Mouse (Mus musculus) gastrocnemius, postnatal 10 days (tissue): ENCODE measurements around the gene Ctsa. TPM values are rescaled to one million over a fixed set of nuclear protein-coding genes. Genes with fewer than 3 reads are reported as not detected.

ENCODE experiments used
- DNase-seq: peaks from one replicate; pipeline ENCODE4 v3.0.0; 2021; ENCODE audit warnings: mixed read lengths
- total RNA-seq, 2 experiments: library from RNA; stranded (reverse); gene quantifications; 2 replicates each; pipeline ENCODE4 v1.2.3; 2021

Ctsa gene
- total RNA-seq, 2 experiments from 2014 or later, result 53.3 to 75.2 TPM

DNA sequence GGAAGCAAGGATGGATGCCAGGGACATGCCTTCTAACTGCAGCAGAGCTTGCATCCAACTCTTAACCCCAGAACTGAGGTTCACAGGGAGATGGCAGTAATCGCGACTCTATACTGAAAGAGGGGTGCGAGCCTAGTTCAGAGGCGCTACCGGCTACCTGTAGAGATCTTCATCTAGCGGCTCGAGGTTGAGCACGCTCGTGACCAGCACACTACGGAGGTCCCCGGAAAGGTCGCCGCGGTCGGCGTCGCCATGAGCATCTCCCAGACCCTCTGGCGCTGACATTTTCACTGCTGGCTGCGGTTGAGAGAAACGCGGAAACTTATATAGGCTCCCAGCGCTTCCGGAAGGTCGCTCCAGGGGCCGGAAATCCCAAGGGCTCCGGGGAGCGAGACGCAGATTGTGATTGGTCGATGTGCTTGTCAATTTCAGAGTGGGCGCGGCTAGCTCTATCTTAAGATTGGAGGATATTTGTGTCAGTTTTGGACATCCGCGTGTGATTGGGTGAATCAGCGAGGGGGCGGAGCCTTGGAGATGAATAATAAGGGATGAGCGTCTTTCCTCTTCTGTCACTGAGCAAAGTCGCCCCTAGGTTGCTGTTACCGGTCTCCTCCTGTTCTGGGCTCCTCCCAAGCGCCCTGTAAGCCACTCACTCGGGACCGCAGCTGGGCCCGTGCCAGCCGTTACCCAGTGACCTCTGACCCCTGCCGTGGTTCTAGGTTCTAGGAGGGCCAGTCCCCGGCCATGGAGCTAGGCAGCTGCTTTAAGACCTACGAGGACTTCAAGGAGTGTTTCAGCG lies 27.9 kb upstream of the Ctsa start, which contains the start of the genes Acot8 and Zswim3:
TSS of gene Acot8 (minus strand) at position 350 of the 799 bp plus-strand sequence.
TSS of gene Zswim3 (plus strand) at position 566 of the 799 bp plus-strand sequence.
- peak; percentile 93 for DNase-seq

- DNase-seq, result no peak
Observed at GRCm38 (mm10) chr2:164805332-164805718, 27.3 kb upstream of the Ctsa start.

GRCm38 (mm10) chr2:164806614-164807013 lies 26.1 kb upstream of the Ctsa start:
- no peak for DNase-seq

GRCm38 (mm10) chr2:164813557-164813956 lies 19.1 kb upstream of the Ctsa start:
- DNase-seq, result no peak

GRCm38 (mm10) chr2:164815348-164815747 lies 17.3 kb upstream of the Ctsa start:
- DNase-seq, result no peak

DNA sequence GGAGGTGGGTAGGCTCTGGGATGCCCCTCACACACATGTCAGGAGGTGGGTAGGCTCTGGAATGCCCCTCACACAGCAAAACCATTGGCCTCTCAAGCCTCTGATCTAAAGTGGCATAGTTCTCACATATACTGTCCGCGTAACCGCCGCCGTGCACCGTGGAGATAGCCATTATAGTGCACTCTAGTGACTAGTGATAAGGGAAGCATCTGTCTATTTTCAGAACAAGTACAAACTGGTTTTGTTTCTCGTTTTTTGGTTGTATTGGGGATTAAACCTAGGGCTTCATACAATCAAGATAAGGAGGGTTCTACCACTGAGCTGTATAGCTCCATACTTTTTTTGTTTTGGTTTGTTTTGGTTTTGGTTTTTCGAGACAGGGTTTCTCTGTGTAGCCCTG lies 16.9 kb upstream of the Ctsa start:
- no peak for DNase-seq

DNA sequence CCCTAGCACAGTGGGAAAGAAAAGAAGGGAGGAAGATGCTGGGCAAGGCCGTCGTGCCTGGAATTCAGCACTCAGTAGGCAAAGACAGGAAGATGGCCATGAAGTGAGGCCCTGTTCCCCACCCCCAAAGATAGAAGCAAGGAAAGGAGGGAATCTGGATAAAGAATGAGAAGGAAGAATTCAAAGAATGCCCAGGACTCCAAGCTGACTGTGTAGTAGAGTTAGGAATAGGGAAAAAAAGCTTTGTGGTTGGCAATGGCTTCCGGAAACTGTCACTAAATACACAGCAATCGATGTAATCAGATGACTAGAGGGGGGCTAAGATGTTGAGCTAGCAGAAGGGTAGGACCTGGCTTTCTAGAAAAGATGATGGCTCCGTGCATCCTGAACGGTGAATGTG lies 15.5 kb upstream of the Ctsa start:
- no peak for DNase-seq

DNA sequence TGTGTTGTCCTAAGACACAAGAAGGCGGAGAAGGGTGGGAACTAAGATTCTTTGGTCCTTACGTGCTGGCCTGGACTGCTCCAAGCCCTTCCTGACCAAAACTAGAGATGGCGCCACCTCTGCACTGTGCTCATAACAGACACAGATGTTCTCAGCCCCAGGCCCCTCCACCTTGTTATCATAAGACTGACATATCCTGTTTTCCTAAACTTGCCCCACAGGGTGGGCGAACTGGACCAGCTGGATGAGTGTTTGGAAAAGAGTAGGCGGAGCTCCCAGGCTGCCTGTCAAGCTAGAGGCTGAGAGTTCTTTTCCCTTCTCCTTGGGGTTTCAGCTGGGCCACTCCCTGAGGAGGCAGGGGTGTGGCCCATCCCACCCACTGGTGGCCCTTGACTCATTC lies 15.0 kb upstream of the Ctsa start:
- no peak for DNase-seq

DNA sequence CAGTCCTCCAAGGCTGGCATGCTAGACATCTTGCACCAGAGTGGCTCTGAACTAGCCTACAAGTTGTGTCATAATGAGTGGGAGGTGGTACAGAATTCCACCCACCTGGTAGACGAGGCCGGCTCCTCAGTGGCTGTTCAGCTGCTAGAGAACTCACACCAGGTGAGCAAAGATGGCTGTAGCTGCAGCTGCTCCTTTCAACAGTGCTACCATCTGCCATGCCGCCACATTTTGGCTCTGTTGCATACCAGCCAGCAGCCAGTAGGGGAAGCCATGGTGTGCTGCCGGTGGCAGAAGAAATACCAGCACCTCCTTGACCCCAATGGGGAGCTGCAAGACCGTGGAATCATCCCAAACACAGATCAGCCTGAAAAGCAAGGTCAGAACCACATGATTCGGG lies 11.6 kb upstream of the Ctsa start:
- no peak for DNase-seq

DNA sequence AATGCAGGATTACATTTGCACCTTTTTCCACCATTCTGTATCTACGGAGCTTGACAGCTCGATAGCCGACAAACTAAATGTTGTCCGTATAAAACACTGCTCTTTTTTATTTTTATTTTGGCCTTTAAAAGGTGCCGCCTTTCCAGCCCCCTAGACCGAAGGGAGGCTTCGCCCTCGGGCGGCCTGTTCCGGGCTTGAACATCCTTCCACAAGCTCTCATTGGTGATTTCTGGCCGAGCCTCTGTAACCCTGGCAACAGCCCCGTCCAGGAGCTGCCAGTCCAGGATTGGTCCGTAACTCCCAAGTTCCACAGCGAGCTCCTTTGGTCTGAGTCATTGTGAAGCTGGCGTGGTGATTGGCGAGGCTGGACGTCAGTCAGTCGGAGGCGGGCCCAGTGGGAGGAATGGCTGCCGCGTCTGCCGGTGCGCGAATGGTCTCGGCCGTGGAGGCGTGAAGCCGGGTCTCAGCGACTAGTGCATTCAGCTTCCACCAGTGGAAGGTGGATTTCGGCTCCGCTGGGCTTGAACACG lies 10.0 kb upstream of the Ctsa start, which contains the start of gene Zswim1:
TSS of gene Zswim1 (plus strand) at position 51 of the 530 bp plus-strand sequence.
- peak; percentile 100 for DNase-seq

GRCm38 (mm10) chr2:164823181-164823585 lies 9.5 kb upstream of the Ctsa start:
- DNase-seq, result no peak

DNA sequence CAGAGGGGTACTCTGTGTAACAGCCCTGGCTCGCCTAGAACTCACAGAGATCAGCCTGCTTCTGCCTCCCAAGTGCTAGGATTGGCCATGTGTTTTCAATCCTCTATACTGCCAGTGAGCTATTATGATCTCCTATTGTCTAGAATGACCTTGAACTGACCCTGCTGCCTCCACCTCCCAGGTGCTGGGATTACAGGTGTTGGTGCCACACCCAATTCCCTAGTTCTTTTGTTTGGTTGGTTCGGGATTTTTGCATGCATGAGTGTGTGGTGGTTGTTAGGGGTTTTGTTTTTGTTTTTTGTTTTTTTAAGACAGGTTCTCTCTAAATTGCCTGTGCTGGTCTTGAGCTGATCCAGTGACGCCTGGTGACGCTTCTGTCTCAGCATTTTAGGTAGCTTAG lies 8.7 kb upstream of the Ctsa start:
- DNase-seq, result no peak

DNA sequence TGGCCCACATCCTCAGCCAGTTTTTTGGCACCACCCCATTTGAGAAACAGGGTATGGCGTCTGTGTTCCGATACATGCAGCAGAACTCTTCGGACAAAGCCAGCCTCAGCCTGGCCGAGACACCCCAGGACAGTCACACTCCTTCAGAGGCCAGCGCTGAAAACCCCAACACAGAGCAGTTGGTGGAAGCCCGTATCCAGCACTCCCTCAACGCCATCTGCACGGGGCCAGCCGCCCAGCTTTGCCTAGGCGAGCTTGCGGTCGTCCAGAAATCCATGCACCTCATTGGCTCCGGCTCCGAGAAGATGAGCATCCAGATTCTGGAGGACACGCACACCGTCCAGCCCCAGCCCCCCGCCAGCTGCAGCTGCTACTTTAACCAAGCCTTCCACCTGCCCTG lies 7.2 kb upstream of the Ctsa start:
- no peak for DNase-seq

DNA sequence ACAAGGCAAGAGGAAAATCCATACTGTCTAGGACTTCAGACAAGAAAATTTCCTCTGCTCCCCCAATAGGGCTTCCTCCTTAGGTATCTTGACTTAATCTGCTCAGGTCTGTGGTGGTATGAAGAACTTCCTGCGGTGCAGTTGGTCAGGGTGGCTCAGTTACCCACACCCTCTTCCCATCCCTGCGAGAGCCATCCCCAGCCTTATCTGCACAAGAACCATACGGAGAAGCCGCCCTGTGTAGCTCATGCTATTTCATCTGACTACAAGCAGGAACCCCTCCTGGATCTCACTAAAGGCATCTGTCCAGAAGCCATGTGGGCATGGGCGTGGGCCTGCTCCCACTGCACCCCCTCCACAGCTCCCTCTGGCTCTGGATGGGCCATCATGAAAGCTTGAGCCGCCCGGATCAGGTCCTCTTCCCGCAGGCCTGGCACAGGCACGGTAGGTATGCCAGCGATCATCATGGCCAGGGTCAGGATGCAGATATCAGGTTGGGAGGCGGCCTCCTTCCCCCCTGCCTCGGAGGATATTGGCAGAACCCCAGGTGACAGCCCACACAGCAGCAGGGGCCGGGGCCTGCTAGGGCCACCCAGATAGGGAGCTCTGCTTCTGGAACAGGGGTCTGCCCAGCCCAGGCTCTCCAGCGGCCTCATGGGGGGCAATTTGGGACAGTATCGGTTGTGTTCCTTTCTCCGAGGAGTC lies 5.4 kb upstream of the Ctsa start:
- DNase-seq, result no peak

GRCm38 (mm10) chr2:164828437-164828836 lies 4.2 kb upstream of the Ctsa start, which contains the start of gene Spata25:
Gene Spata25, minus strand, starts transcription at chr2:164828537.
- DNase-seq, result no peak

GRCm38 (mm10) chr2:164829090-164829489 lies 3.6 kb upstream of the Ctsa start:
- no peak for DNase-seq

DNA sequence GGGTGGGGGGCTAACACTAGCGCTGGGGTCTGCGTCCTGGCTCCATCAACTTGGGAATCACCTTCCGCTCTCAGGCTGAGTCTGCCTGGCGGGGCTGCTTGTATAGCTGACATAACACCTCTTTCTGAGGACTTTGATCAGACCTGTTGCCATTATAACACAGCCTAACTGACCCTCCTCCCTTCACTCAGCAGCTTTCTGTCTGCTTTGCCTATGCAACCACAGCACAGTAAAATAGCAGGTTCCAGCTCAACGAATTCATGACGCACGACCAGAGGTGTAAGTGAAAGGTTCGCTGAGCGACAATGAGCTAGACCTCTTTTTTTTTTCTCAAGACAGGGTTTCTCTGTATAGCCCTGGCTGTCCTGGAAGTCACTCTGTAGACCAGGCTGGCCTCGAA lies 1.6 kb upstream of the Ctsa start:
- DNase-seq, result no peak

GRCm38 (mm10) chr2:164832032-164832747 lies 483 bp upstream of the Ctsa start:
- DNase-seq, result no peak

DNA sequence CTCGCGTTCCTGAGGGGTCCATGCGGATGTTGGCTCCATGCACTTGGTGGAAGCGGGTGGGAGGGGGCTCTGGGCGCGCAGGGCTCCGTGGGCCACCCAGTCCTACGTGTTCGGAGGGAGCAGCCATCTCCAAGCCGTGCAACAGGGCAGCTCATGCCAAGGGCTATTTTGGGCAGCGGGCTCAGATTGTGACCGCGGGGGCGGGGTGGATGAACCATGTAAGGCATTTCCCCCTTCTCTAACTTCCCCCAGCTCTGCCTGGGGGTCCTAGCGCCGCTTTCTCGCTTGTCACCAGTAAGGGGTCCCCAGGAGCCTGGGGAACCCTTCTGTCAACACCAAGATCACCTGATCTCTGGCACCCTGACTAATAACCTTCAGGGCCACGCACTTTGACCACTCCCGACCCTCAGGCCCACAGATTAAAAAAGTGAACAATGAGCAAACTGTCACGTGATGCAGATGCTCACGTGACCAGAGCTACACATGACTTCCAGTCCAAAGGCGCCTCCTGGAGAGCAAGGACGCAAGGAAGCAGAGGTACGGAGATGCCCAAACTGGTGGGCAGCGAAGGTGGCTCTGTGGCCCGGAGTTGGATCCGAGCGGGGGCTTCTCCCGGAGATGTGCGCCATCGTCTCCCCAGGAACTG lies 764 bp downstream of the Ctsa start, which contains the start of gene Neurl2:
TSS of gene Neurl2 (minus strand) at position 143 of the 646 bp plus-strand sequence.
- DNase-seq, result peak; percentile 90

DNA sequence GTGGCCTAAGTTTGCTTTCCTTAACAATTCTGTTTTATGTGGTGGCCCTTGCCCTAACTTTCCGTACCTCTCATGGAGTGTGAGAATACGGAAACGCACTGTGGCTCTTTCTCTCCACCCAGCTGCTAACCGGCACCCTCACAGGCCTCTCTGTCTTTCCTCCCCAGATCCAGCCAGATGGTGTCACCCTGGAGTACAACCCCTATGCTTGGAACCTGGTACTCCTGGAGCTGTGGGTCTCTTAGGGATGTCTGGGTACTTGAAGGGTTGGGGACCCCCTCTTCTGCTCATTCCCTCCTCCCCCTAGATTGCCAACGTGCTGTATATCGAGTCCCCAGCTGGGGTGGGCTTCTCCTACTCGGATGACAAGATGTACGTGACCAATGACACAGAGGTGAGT lies 1.9 kb downstream of the Ctsa start:
- no peak for DNase-seq

GRCm38 (mm10) chr2:164835164-164835563 lies 2.5 kb downstream of the Ctsa start:
- DNase-seq, result no peak

DNA sequence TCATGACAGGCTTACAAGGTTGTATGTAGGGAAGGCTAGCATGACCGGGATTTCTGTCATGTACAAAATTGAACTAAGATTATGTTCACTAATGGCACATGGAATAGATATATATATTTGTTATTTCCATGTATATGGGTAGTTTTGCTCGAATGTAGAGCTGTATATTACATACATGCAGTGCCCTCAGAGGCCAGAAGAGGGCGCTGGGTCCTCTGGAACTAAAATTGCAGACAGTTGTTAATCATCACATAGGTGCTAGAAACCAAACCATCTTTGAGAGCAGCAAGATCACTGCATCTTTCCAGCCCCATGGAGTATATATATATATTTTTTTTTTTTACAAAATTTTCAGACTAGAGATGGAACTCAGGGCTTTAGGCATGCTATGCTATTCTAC lies 13.1 kb downstream of the Ctsa start:
- no peak for DNase-seq
